Mouse (Mus musculus): ENCODE measurements around the gene Zfp12. TPM values are rescaled to one million over a fixed set of nuclear protein-coding genes. Genes with fewer than 3 reads are reported as not detected.

The Zfp12 gene
- total and polyA plus RNA-seq, 3 experiments: 15.2 to 56.3 (median 17.3) TPM

GRCm38 (mm10) chr5:143287774-143288328 is 52.9 kb downstream of the Zfp12 start:
- Histone ChIP-seq H3K27me3 (ENCODE audit: control insufficient read depth in 1 of 2, insufficient read depth in 2 of 2, low read length in 2 of 2) (no peaks in the 10 kb centered on the region), H3K4me1 (ENCODE audit: control insufficient read depth in 1 of 2, insufficient read depth in 2 of 2, low read length in 2 of 2) (no peaks in the 10 kb centered on the region), H3K4me3 (ENCODE audit: control insufficient read depth in 1 of 2, insufficient read depth in 1 of 2, low read depth in 2 of 2, low read length in 2 of 2) (no peak overlapping the region), H3K27ac (ENCODE audit: control insufficient read depth, low read depth, low read length) (no peak overlapping the region), H3K36me3 (ENCODE audit: control insufficient read depth in 1 of 2, insufficient read depth in 2 of 2, low read length in 2 of 2) (no peaks in the 10 kb centered on the region), H3K79me2 (ENCODE audit: control insufficient read depth, insufficient read depth, low read length, poor library complexity) (no peaks in the 10 kb centered on the region), H3K9ac (ENCODE audit: control insufficient read depth, low read depth, low read length, poor library complexity, severe bottlenecking) (no peak overlapping the region), H3K9me3 (replicated peaks; ENCODE audit: insufficient read depth, low read length) (no peaks in the 10 kb centered on the region)
- DNase-seq (ENCODE audit: low read depth, low spot score): no peak
- no peak for TF ChIP-seq TAL1 (IDR thresholded peaks at IDR 0.05; ENCODE audit: low read length)
- TF ChIP-seq POLR2AphosphoS2 (IDR thresholded peaks at IDR 0.05; ENCODE audit: low read length): no peak
- TF ChIP-seq ZC3H11A (IDR thresholded peaks at IDR 0.05; ENCODE audit: low read depth, low read length): no peak
- TF ChIP-seq RCOR1 (IDR thresholded peaks at IDR 0.05; ENCODE audit: low read depth, low read length): no peak
- TF ChIP-seq GATA1 (IDR thresholded peaks at IDR 0.05; ENCODE audit: low read depth, low read length): no peak
- no peak for TF ChIP-seq USF2 (IDR thresholded peaks at IDR 0.05; ENCODE audit: borderline replicate concordance in 1 of 2, insufficient read depth in 1 of 2, low read depth in 1 of 2, low read length in 2 of 2)
- TF ChIP-seq MAX (IDR thresholded peaks at IDR 0.05; ENCODE audit: low read length): no peak
- no peak for TF ChIP-seq CTCF (IDR thresholded peaks at IDR 0.05 in 2 of 3, conservative IDR thresholded peaks at IDR 0.05 in 1 of 3; ENCODE audit: control insufficient read depth in 1 of 3, insufficient read depth in 1 of 3, low read depth in 2 of 3, low read length in 3 of 3, poor library complexity in 1 of 3, severe bottlenecking in 1 of 3)
- TF ChIP-seq GABPA (IDR thresholded peaks at IDR 0.05; ENCODE audit: low read depth, low read length): no peak
- TF ChIP-seq ZKSCAN1 (IDR thresholded peaks at IDR 0.05; ENCODE audit: low read depth, low read length): no peak

DNA sequence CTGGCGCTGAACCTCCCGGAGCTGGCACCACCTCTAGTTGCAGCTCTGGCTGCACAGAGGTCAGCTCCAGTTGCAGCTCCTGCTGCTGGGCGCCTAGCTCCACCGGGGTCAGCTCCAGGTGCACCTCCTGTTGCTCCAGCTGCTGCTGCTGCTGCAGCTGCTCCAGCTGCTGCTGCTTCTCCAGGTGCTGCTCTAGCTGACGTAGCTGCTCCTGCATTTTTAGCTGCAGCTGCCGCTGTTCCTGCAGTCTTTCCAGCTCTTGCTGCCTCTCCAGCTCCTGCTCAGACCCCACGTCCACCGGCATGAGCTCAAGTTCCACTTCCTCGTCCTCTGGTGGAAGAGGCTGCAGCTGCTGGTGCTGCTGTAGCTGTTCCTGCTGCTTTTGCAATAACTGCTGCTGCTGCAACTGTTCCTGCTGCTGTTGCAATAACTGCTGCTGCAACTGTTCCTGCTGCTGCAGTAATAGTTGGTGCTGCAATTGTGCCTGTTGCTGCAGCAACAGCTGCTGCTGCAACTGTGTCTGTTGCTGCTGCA is 53.5 kb downstream of the Zfp12 start:
- no peak overlapping the region for H3K27ac ChIP-seq (ENCODE audit: control insufficient read depth, low read depth, low read length)
- H3K9ac ChIP-seq (ENCODE audit: control insufficient read depth, low read depth, low read length, poor library complexity, severe bottlenecking): no peak overlapping the region
- no peaks in the 10 kb centered on the region for H3K79me2 ChIP-seq (ENCODE audit: control insufficient read depth, insufficient read depth, low read length, poor library complexity)
- H3K9me3 ChIP-seq (replicated peaks; ENCODE audit: insufficient read depth, low read length): no peaks in the 10 kb centered on the region
- H3K36me3 ChIP-seq (ENCODE audit: control insufficient read depth in 1 of 2, insufficient read depth in 2 of 2, low read length in 2 of 2): no peaks in the 10 kb centered on the region
- TF ChIP-seq USF1 (IDR thresholded peaks at IDR 0.05; ENCODE audit: low read depth, low read length) (no peak), MXI1 (IDR thresholded peaks at IDR 0.05; ENCODE audit: low read depth, low read length) (no peak), CHD2 (IDR thresholded peaks at IDR 0.05; ENCODE audit: low read length) (no peak), KAT2A (conservative IDR thresholded peaks at IDR 0.05; ENCODE audit: low read depth, low read length) (no peak), ELF1 (IDR thresholded peaks at IDR 0.05; ENCODE audit: low read depth, low read length) (no peak), ZMIZ1 (IDR thresholded peaks at IDR 0.05; ENCODE audit: low read depth, low read length) (no peak), BHLHE40 (IDR thresholded peaks at IDR 0.05; ENCODE audit: borderline replicate concordance, low read depth, low read length) (no peak), MAZ (IDR thresholded peaks at IDR 0.05; ENCODE audit: low read depth, low read length) (no peak), POLR2AphosphoS2 (IDR thresholded peaks at IDR 0.05; ENCODE audit: low read length) (no peak), ZC3H11A (IDR thresholded peaks at IDR 0.05; ENCODE audit: low read depth, low read length) (no peak), ZKSCAN1 (IDR thresholded peaks at IDR 0.05; ENCODE audit: low read depth, low read length) (no peak), UBTF (IDR thresholded peaks at IDR 0.05; ENCODE audit: borderline replicate concordance, insufficient read depth, low read depth, low read length) (no peak), TCF12 (IDR thresholded peaks at IDR 0.05; ENCODE audit: low read depth, low read length) (no peak), NELFE (IDR thresholded peaks at IDR 0.05; ENCODE audit: low read depth, low read length) (no peak), EP300 (IDR thresholded peaks at IDR 0.05; ENCODE audit: low read depth in 1 of 2, low read length in 2 of 2) (no peak), ZNF384 (IDR thresholded peaks at IDR 0.05; ENCODE audit: low read depth, low read length) (no peak), TAL1 (IDR thresholded peaks at IDR 0.05; ENCODE audit: low read length) (no peak), TBP (IDR thresholded peaks at IDR 0.05; ENCODE audit: low read depth, low read length) (no peak), SIN3A (IDR thresholded peaks at IDR 0.05; ENCODE audit: low read length) (no peak), POLR2A (IDR thresholded peaks at IDR 0.05; ENCODE audit: control insufficient read depth in 1 of 2, insufficient read depth in 1 of 2, low read depth in 1 of 2, low read length in 2 of 2, poor library complexity in 1 of 2) (no peak)
- DNase-seq (ENCODE audit: low read depth, low spot score): no peak
- no peaks in the 10 kb centered on the region for H3K4me1 ChIP-seq (ENCODE audit: control insufficient read depth in 1 of 2, insufficient read depth in 2 of 2, low read length in 2 of 2)
- no peaks in the 10 kb centered on the region for H3K27me3 ChIP-seq (ENCODE audit: control insufficient read depth in 1 of 2, insufficient read depth in 2 of 2, low read length in 2 of 2)
- H3K4me3 ChIP-seq (ENCODE audit: control insufficient read depth in 1 of 2, insufficient read depth in 1 of 2, low read depth in 2 of 2, low read length in 2 of 2): no peak overlapping the region
